Mouse (Mus musculus) heart, postnatal 14 days (tissue): ENCODE results near the gene Parp4. TPM values are rescaled to one million over a fixed set of nuclear protein-coding genes. Genes with fewer than 3 reads are reported as not detected.

Experiments used
- DNase-seq, 2 experiments: peaks; one replicate each; pipeline ENCODE4 v3.0.0; 2021 to 2022
- intact Hi-C: fragments of 180-260 bp; cut with DNase I; formaldehyde crosslinking; loops from one replicate; pipeline ENCODE4 v1.15.1; 2025
- total RNA-seq, 2 experiments: library from RNA; stranded (reverse); gene quantifications; 2 replicates each; pipeline ENCODE4 v1.2.3; 2021

The Parp4 gene
- total RNA-seq, 2 experiments from 2014 or later, result 26.5 to 26.7 TPM

GRCm38 (mm10) chr14:56604438-56604837 is 29.0 kb downstream of the Parp4 start:
- intact Hi-C loops, result no loop called here
- DNase-seq, result no peak

GRCm38 (mm10) chr14:56605136-56605535 is 29.7 kb downstream of the Parp4 start:
- intact Hi-C loops, result no loop called here
- DNase-seq, result no peak

- no peak for DNase-seq
- intact Hi-C loops, result no loop called here
Observed at GRCm38 (mm10) chr14:56613212-56613611, 37.8 kb downstream of the Parp4 start.

- no peak for DNase-seq
- intact Hi-C loops, result no loop called here
Observed at GRCm38 (mm10) chr14:56617470-56617869, 42.1 kb downstream of the Parp4 start.

GRCm38 (mm10) chr14:56620425-56620824 is 45.0 kb downstream of the Parp4 start:
- no peak for DNase-seq

GRCm38 (mm10) chr14:56626202-56626601 is 50.8 kb downstream of the Parp4 start:
- intact Hi-C loops, result no loop called here

More at GRCm38 (mm10) chr14:56620425-56620824, 45.0 kb downstream of the Parp4 start:
- intact Hi-C loops, result no loop called here

GRCm38 (mm10) chr14:56628336-56628735 is 52.9 kb downstream of the Parp4 start:
- intact Hi-C loops, result no loop called here
- no peak for DNase-seq

More at GRCm38 (mm10) chr14:56626202-56626601, 50.8 kb downstream of the Parp4 start:
- no peak for DNase-seq

- no peak for DNase-seq
- intact Hi-C loops, result no loop called here
Observed at GRCm38 (mm10) chr14:56631109-56631508, 55.7 kb downstream of the Parp4 start.

- no peak for DNase-seq
- intact Hi-C loops, result no loop called here
Observed at GRCm38 (mm10) chr14:56647206-56647605, 71.8 kb downstream of the Parp4 start.

- no peak for DNase-seq
- intact Hi-C loops, result no loop called here
Observed at GRCm38 (mm10) chr14:56649448-56649847, 74.0 kb downstream of the Parp4 start.

GRCm38 (mm10) chr14:56665651-56666050 is 90.2 kb downstream of the Parp4 start:
- peak; percentile 18 to 40 for DNase-seq
- intact Hi-C loops, result loop anchor here (5.0 to 10.0 kb wide), 3 partner anchors 127 to 219 kb away; partner anchors contain the start of gene Zmym2

GRCm38 (mm10) chr14:56666909-56667308 is 91.5 kb downstream of the Parp4 start:
- DNase-seq, result no peak

GRCm38 (mm10) chr14:56667969-56668802 is 92.8 kb downstream of the Parp4 start, which contains the start of gene Mphosph8:
Gene Mphosph8 (plus strand): TSS chr14:56668248.
- peak; percentile 99 for DNase-seq
- intact Hi-C loops, result loop anchor here (5.0 to 10.0 kb wide), 3 partner anchors 124 to 217 kb away; partner anchors contain the start of gene Zmym2

More at GRCm38 (mm10) chr14:56666909-56667308, 91.5 kb downstream of the Parp4 start:
- intact Hi-C loops, result loop anchor here (5.0 to 10.0 kb wide), 3 partner anchors 125 to 218 kb away; partner anchors contain the start of gene Zmym2

- no peak for DNase-seq
- intact Hi-C loops, result loop anchor here (5.0 to 10.0 kb wide), 3 partner anchors 123 to 216 kb away; partner anchors contain the start of gene Zmym2
Observed at GRCm38 (mm10) chr14:56669046-56669620, 93.7 kb downstream of the Parp4 start.

GRCm38 (mm10) chr14:56685426-56685825 is 110.0 kb downstream of the Parp4 start:
- DNase-seq, result no peak
- intact Hi-C loops, result no loop called here

GRCm38 (mm10) chr14:56689116-56689515 is 113.7 kb downstream of the Parp4 start:
- intact Hi-C loops, result no loop called here

GRCm38 (mm10) chr14:56689766-56690165 is 114.3 kb downstream of the Parp4 start:
- intact Hi-C loops, result no loop called here
- no peak for DNase-seq

More at GRCm38 (mm10) chr14:56689116-56689515, 113.7 kb downstream of the Parp4 start:
- DNase-seq, result no peak

- intact Hi-C loops, result no loop called here
- no peak for DNase-seq
Observed at GRCm38 (mm10) chr14:56695495-56695894, 120.1 kb downstream of the Parp4 start.

- no peak for DNase-seq
- intact Hi-C loops, result no loop called here
Observed at GRCm38 (mm10) chr14:56697836-56698235, 122.4 kb downstream of the Parp4 start.

GRCm38 (mm10) chr14:56702644-56703043 is 127.2 kb downstream of the Parp4 start:
- DNase-seq, result no peak
- intact Hi-C loops, result no loop called here

GRCm38 (mm10) chr14:56705687-56706086 is 130.3 kb downstream of the Parp4 start:
- no peak for DNase-seq
- intact Hi-C loops, result no loop called here
